Mouse (Mus musculus) spleen, postnatal 0 days (tissue): ENCODE data around the gene Eif3l. TPM values are rescaled to one million over a fixed set of nuclear protein-coding genes. Genes with fewer than 3 reads are reported as not detected.

Source experiments
- polyA plus RNA-seq: library from polyadenylated mRNA; unstranded; fragments of >200 nt; fragmentation: Nextera tagmentation; extraction: Ambion mirVana; gene quantifications from 2 replicates; pipeline ENCODE4 v1.2.1, GENCODE M21; 2015

Gene Eif3l
- 108 and 112 TPM in 2 replicates for polyA plus RNA-seq

DNA sequence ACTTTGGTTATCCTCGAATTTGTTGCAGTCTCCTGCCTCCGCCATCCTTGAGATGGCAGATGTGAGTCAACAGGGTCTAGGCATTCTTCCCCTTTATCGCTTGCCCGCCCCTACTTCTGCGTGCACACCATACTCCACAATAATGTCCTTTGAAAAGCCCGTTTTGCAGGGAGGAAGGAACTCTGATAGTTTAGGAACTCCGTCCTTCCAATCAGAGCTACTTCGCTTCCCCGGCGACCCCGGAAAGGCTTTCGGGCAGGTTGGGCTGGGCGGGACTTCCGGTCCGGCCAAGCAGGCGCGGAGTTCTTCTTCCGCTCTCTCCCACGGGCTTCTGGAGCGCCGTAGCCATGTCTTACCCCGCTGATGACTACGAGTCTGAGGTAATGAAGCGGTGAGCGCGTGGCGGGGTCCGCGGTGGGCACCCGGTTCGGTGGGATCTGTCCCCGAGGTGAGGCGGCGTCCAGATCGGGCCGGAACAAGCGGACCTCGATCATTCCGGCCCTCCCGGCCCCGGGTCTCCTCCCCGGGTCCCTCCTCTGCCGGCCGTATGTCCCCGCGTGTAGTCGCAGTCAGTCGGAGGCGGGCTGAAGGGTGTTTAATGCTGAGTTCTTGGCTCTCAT is at the start of gene Eif3l:
Eif3l (plus strand) TSS at position 267 of the 620 bp plus-strand sequence.

GRCm38 (mm10) chr15:79028237-79028738 is 46.7 kb upstream of the Eif3l start, which contains the start of gene H1f0:
TSS of gene H1f0 (plus strand) at chr15:79028450.

DNA sequence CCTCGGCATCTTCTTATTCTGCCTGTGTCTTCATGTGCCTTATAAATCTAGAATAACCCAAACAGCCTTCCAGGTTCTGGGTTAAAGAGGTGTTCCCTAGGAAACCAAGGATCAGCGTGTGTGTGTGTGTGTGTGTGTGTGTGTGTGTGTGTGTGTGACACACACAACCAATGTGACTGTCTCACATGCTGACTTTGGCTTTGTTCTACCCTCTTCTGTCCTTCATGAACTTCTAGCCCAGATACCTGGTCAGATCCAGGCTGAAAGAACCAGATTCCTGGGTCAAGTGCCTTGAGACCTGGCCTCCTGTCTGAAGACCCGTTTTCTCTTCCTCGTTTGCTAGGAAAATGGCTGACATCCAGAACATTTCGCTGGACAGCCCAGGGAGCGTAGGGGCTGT is 33.4 kb upstream of the Eif3l start, which contains the start of gene Galr3:
Galr3 (plus strand) TSS at position 301 of the 400 bp plus-strand sequence.

GRCm38 (mm10) chr15:79062376-79063159 is 12.4 kb upstream of the Eif3l start, which contains the start of gene Ankrd54:
TSS of gene Ankrd54 (minus strand) at chr15:79062893.

DNA sequence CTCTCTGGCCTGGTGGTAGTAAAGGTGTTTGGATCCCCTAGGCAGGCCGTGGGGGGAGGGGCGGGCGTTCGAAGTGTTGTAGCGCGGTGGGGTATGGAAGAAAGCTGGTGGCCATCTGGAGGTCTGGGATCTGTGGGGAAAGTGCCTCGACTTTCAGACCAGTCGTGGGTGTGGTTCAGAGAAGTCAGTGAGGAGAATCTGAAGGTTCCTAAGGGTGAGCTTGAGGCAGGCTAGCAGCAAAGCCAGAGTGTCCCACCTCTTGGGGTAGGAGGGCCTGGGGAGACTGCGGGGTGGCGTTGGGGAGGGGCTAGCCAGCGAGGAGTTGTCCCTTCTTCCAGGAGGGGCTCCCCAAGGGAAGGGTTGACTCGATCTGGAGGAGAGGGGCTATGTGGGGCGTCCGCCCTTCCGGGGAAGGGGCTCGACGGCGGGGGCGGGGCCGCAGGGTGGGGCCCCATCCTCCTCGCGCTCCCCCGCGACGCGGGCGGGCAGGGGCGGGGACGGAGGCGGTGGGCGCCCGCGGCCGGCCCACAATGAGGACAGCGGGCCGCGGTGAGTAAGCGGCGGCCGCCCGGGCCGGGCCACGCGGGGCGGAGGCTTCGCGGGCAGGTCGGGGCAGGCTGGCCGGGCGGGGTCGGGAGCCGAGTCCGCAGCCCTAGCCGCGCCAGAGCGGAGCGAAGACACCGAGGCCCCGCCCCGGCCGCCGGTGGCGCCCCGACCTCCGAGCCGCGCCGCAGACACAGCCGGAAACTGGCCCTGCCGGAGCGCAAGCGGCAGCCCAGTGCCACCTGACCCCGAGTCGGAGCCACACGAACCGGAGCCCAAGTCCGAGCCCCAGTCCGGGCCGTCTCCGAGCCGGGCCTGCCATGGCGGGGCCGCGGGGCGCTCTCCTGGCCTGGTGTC is 33.7 kb downstream of the Eif3l start, which contains the start of gene Micall1:
Micall1 (plus strand) TSS at position 478 of the 900 bp plus-strand sequence.

DNA sequence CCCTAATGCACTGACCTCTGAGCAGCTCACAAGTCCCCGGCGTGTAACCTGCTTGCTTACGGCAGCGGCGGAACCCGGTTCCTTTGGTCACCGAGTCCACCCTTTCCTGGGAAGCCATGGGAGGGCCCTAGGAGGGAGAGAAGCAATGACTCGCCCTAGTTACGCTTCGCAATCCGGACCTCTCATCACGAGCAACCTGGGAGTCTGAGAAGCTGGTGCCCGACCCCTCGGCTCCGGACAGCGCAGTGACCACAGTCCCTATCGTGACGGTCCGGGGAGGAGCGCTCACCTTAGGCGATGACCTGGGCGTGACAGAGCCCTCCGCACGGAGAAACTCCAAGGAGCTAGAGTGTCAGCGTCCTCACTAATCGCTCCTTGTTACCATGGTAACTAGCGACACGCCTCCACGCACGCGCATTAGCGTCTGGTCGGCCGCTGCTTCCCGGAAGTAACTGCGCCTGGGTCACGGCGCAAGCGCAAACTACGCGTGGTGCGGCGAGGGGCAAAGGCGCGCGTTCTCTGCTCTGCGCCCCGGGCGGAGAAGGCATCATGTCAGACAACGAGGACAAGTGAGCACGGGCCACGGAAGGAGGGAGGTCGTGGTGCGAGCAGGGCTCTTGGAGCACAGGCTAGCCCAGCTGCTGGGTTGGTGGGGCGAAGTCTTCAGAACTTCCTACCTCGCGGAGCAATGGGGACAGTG is 66.0 kb downstream of the Eif3l start, which contains the start of the genes Polr2f and 1700088E04Rik:
Polr2f (plus strand) TSS at position 144 of the 700 bp plus-strand sequence.
1700088E04Rik (minus strand) TSS at position 388 of the 700 bp plus-strand sequence.

Other genes starting within 250 kb of the Eif3l start
- gene Cdc42ep1, start 232.6 kb upstream of the Eif3l start, polyA plus RNA-seq: 19.1 and 24.8 TPM in 2 replicates
- gene Lgals2, start 219.7 kb upstream of the Eif3l start, polyA plus RNA-seq: 2.3 and 2.9 TPM in 2 replicates
- gene Gga1, start 198.0 kb upstream of the Eif3l start, polyA plus RNA-seq: 20.4 and 24.6 TPM in 2 replicates
- gene Gm49510, start 175.5 kb upstream of the Eif3l start, polyA plus RNA-seq: 0.34 and 0.46 TPM in 2 replicates
- gene Sh3bp1, start 175.4 kb upstream of the Eif3l start, polyA plus RNA-seq: 17.5 and 24.0 TPM in 2 replicates
- gene Pdxp, start 161.3 kb upstream of the Eif3l start, polyA plus RNA-seq: 5.4 and 6.1 TPM in 2 replicates
- 444 and 544 TPM in 2 replicates for gene Lgals1, start 148.5 kb upstream of the Eif3l start, polyA plus RNA-seq
- gene Nol12, start 140.2 kb upstream of the Eif3l start, polyA plus RNA-seq: 33.0 and 33.8 TPM in 2 replicates
- gene Triobp, start 127.5 kb upstream of the Eif3l start, polyA plus RNA-seq: 14.7 and 17.5 TPM in 2 replicates
- 102 and 129 TPM in 2 replicates for gene H1f0, start 46.7 kb upstream of the Eif3l start, polyA plus RNA-seq
- gene Galr3, start 33.3 kb upstream of the Eif3l start, polyA plus RNA-seq: 0.18 TPM in 1 of 2 replicates, not detected in the other
- 57.8 and 63.1 TPM in 2 replicates for gene Ankrd54, start 12.3 kb upstream of the Eif3l start, polyA plus RNA-seq
- 2.6 and 2.8 TPM in 2 replicates for gene Micall1, start 33.7 kb downstream of the Eif3l start, polyA plus RNA-seq
- 225 and 245 TPM in 2 replicates for gene Polr2f, start 65.8 kb downstream of the Eif3l start, polyA plus RNA-seq
- 0.76 and 3.3 TPM in 2 replicates for gene 1700088E04Rik, start 66.1 kb downstream of the Eif3l start, polyA plus RNA-seq
- gene Sox10, start 90.1 kb downstream of the Eif3l start, polyA plus RNA-seq: not detected in 2 replicates
- 9.3 and 9.6 TPM in 2 replicates for gene Pick1, start 154.0 kb downstream of the Eif3l start, polyA plus RNA-seq
- gene Gm49486, start 154.2 kb downstream of the Eif3l start, polyA plus RNA-seq: 0.10 TPM in 1 of 2 replicates, not detected in the other
- gene Slc16a8, start 179.6 kb downstream of the Eif3l start, polyA plus RNA-seq: 0.11 TPM in 1 of 2 replicates, not detected in the other
- 0.43 and 1.6 TPM in 2 replicates for gene Baiap2l2, start 210.4 kb downstream of the Eif3l start, polyA plus RNA-seq